Mouse (Mus musculus): ENCODE data around the gene Atp6v0a2.

Gene Atp6v0a2

GRCm38 (mm10) chr5:124637300-124637699, 8.9 kb downstream of the Atp6v0a2 start:
- DNase-seq (ENCODE audit: low spot score), result peak; percentile 22

- no peak for DNase-seq (ENCODE audit: low spot score)
Observed at GRCm38 (mm10) chr5:124637836-124638235, 9.5 kb downstream of the Atp6v0a2 start.

GRCm38 (mm10) chr5:124713741-124714140, 85.4 kb downstream of the Atp6v0a2 start:
- no peak for DNase-seq (ENCODE audit: low spot score)

- DNase-seq (ENCODE audit: low spot score), result no peak
Observed at GRCm38 (mm10) chr5:124715135-124715534, 86.8 kb downstream of the Atp6v0a2 start.

GRCm38 (mm10) chr5:124717969-124718368, 89.6 kb downstream of the Atp6v0a2 start:
- no peak for DNase-seq (ENCODE audit: low spot score)

- DNase-seq (ENCODE audit: low spot score), result no peak
Observed at GRCm38 (mm10) chr5:124718396-124718795, 90.0 kb downstream of the Atp6v0a2 start.

GRCm38 (mm10) chr5:124723125-124723524, 94.7 kb downstream of the Atp6v0a2 start:
- no peak for DNase-seq (ENCODE audit: low spot score)

- no peak for DNase-seq (ENCODE audit: low spot score)
Observed at GRCm38 (mm10) chr5:124724997-124725396, 96.6 kb downstream of the Atp6v0a2 start, which contains the start of gene Dnah10. Gene Dnah10, plus strand, starts transcription at chr5:124725085.

- no peak for DNase-seq (ENCODE audit: low spot score)
Observed at GRCm38 (mm10) chr5:124729662-124730206, 101.4 kb downstream of the Atp6v0a2 start.

GRCm38 (mm10) chr5:124733961-124734360, 105.6 kb downstream of the Atp6v0a2 start:
- DNase-seq (ENCODE audit: low spot score), result no peak

GRCm38 (mm10) chr5:124741898-124742599, 113.7 kb downstream of the Atp6v0a2 start:
- no peak for DNase-seq (ENCODE audit: low spot score)

GRCm38 (mm10) chr5:124743841-124744240, 115.5 kb downstream of the Atp6v0a2 start:
- DNase-seq (ENCODE audit: low spot score), result no peak

- no peak for DNase-seq (ENCODE audit: low spot score)
Observed at GRCm38 (mm10) chr5:124746220-124746619, 117.8 kb downstream of the Atp6v0a2 start.

GRCm38 (mm10) chr5:124748296-124748695, 119.9 kb downstream of the Atp6v0a2 start:
- DNase-seq (ENCODE audit: low spot score), result no peak

- DNase-seq (ENCODE audit: low spot score), result no peak
Observed at GRCm38 (mm10) chr5:124751656-124752055, 123.3 kb downstream of the Atp6v0a2 start.

- DNase-seq (ENCODE audit: low spot score), result no peak
Observed at GRCm38 (mm10) chr5:124761011-124761410, 132.6 kb downstream of the Atp6v0a2 start.

- DNase-seq (ENCODE audit: low spot score), result no peak
Observed at GRCm38 (mm10) chr5:124761787-124762186, 133.4 kb downstream of the Atp6v0a2 start.

Measured in spleen, adult 12 weeks (tissue).